Mouse (Mus musculus): Measurements from ENCODE around the gene Dcaf12l2. TPM values are rescaled to one million over a fixed set of nuclear protein-coding genes. Genes with fewer than 3 reads are reported as not detected.

Dcaf12l2 gene
- polyA plus RNA-seq (2015; fragmentation: Nextera tagmentation; extraction: Ambion mirVana) = 0.26 and 0.57 TPM in 2 replicates

DNA sequence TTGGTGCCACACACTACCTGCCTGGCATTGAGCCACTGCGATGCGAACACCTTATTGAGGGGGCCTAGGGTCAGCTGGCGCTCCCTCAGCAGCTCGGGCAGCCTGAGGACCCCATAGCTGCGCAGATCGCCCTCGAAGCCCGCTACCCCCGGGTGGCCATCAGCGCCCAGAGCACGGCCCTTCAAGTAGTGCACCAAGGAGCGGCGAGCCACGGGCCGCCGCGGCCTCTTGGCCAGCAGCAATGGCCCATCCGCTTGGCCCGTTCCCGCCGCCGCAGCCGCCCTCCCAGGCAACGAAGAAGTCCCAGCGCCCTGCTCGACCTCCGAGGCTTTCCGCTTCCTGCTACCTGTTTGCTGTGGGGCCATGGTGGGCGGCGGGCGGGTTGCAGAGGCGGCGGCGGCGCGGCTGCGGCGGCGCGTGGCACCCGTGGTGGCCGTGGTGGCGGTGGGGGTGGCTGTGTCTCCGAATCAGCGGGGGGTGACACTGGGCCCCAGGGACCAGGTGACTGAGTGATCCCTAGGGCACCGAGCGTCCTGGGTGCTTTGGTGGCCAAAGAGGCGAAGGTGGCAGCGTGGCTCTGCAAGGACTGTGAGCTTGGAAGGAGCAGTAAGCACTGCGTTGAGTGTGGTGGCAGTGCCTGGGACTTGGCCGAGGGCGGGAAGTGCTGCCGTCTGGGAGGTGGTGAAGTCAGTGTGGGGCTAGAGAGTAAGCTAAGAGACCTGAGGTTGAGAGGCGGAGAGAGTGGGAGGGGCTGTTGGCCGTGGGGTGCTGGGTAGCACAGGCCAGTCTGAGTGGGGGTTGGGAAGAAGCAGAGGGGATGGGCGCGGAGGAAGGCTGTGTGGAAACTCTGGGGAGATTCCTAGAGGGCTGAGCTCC is at the start of gene Dcaf12l2:
Gene Dcaf12l2 (minus strand): TSS at position 697 of the 876 bp plus-strand sequence.
- no peak for DNase-seq (ENCODE audit: low spot score)

DNA sequence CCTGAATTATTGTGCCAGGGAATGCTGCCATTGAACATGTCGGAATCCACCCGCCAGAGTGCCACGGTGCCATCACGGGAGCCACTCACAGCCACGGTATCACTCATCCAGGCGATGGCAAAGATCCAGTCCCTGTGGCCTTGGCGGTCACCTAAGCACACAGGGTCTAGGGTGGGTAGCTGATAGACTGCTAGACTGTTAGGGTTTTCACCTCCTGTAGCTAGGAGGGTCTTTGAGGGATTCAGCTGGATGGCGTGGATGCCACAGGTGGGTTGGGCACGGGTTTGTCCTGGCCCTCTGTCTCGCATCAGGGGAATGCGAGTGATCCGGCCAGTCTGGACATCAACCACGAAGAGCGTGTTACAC is 879 bp downstream of the Dcaf12l2 start:
- DNase-seq (ENCODE audit: low spot score) = no peak
